In the genomic region with DNA sequence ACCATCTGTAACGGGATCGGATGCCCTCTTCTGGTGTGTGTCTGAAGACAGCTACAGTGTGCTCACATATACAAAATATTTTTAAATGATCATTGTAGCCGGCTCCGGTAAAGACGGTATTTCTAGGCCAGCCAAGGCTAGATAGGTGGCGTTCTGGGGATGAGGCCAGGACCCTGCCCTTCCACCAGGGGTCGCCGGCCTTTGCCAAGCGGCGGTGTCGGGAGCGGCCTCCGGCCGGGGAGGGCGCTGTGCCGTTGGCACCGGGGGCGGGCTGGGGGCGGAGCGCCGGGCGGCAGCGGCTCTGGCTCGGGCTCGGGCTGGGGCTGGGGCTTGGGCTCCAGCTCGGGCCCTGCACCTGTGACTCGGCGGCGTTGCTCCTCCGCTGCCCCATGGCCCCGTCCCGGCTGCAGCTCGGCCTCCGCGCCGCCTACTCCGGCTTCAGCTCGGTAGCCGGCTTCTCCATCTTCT, we compare ENCODE assay signal across 8 mouse cellular contexts. TPM values are rescaled to one million over a fixed set of nuclear protein-coding genes. Genes with fewer than 3 reads are reported as not detected.
A peak's percentile ranks its signal among the peaks of the same experiment; 100 is the strongest.
DNase-seq lines count a peak whose midpoint lies in the region; ATAC-seq lines count a peak whose summit lies in the region.

No protein-coding gene starts in this region.

- peak; percentile 17; the same call in 1 of the 2 replicates for ATAC-seq in frontal cortex, adult (ENCODE audit: low TSS enrichment)
- ATAC-seq in hindbrain, embryonic 12.5 days (ENCODE audit: low FRiP score), result peak; percentile 82

- H3K4me2 ChIP-seq in hindbrain, embryonic 12.5 days (replicated peaks), result peak overlapping the region; percentile 89

- H3K9ac ChIP-seq in hindbrain, embryonic 12.5 days, result peak overlapping the region; percentile 82

- 4% methylated on average over 39 of the region's 39 CpGs for WGBS in hindbrain, embryonic 12.5 days

- H3K9me3 ChIP-seq in hindbrain, embryonic 12.5 days (replicated peaks), result no peaks in the 10 kb centered on the region

- H3K27ac ChIP-seq in hindbrain, embryonic 12.5 days, result peak overlapping the region; percentile 46; the same call in 1 of the 2 replicates

- peaks cover 23% of the 10 kb centered on the region for H3K27me3 ChIP-seq in hindbrain, embryonic 12.5 days

- DNase-seq in MN1 (ENCODE audit: low spot score), result peak; percentile 96
- peak; percentile 92 for DNase-seq in cerebellum, adult 8-10 months
- DNase-seq in layer of hippocampus, postnatal 14 days (ENCODE audit: low spot score in 2 of 2), result peak; percentile 84 to 86
- DNase-seq in lung, postnatal 14 days, result peak; percentile 94
- DNase-seq in ovary, postnatal 36 days (ENCODE audit: low spot score), result peak; percentile 92
- peak; percentile 96 for DNase-seq in thymus, postnatal 25 days

- no peaks in the 10 kb centered on the region for H3K36me3 ChIP-seq in hindbrain, embryonic 12.5 days

- H3K4me3 ChIP-seq in hindbrain, embryonic 12.5 days, result peak overlapping the region; percentile 78

- H3K4me1 ChIP-seq in hindbrain, embryonic 12.5 days, result peaks cover 18% of the 10 kb centered on the region

RNA-seq across cellular contexts. Expression of a gene that starts 5.8 kb away (rescaled TPM):
- polyA plus RNA-seq in hindbrain, embryonic 12.5 days (2016; fragmentation: Nextera tagmentation; extraction: Ambion mirVana), result 41.6 and 43.3 TPM in 2 replicates
- 100 to 1,000 TPM; 131 to 147 TPM for total RNA-seq in layer of hippocampus, postnatal 14 days (2021)

RNA-seq across cellular contexts. Expression of a gene that starts 16.4 kb away (rescaled TPM):
- 9.1 and 10.7 TPM in 2 replicates for polyA plus RNA-seq in hindbrain, embryonic 12.5 days (2016; fragmentation: Nextera tagmentation; extraction: Ambion mirVana)
- total RNA-seq in layer of hippocampus, postnatal 14 days (2021), result 10 to 100 TPM; 39.3 to 40.1 TPM

RNA-seq across cellular contexts. Expression of a gene that starts 53.0 kb away (rescaled TPM):
- polyA plus RNA-seq in hindbrain, embryonic 12.5 days (2016; fragmentation: Nextera tagmentation; extraction: Ambion mirVana), result 0.25 TPM in 2 replicates
- 1 to 10 TPM in 1 of 2 experiments, under 1 TPM in 1; 0.81 to 1.7 TPM for total RNA-seq in layer of hippocampus, postnatal 14 days (2021)

Comparison
In these comparisons a context has a peak if more than half of its experiments do, and no peak if none do; other contexts are left out.
1. Peak in every context shown above with its lines: DNase-seq, ATAC-seq, H3K4me3 ChIP-seq and H3K27ac ChIP-seq.